Mouse (Mus musculus) liver, embryonic 12.5 days (tissue): ENCODE results near the gene Ogfrl1. TPM values are rescaled to one million over a fixed set of nuclear protein-coding genes. Genes with fewer than 3 reads are reported as not detected.

Source experiments
- ATAC-seq: fragments of 200-750 bp; cut with Nextera tagmentation; 2 replicates; pipeline ENCODE4 v1.8.0; 2017; ENCODE audit warnings: moderate number of reproducible peaks, mild to moderate bottlenecking, moderate library complexity
- H3K27ac ChIP-seq: fragments of 300-500 bp; sonication (generic); 2 replicates; pipeline ENCODE4 v1.5.1; 2016; ENCODE audit warnings: mild to moderate bottlenecking
- H3K27me3 ChIP-seq: fragments of 300-500 bp; sonication (generic); replicated peaks from 2 replicates; pipeline ENCODE4 v1.6.1; 2016; ENCODE audit warnings: mild to moderate bottlenecking, moderate library complexity
- H3K36me3 ChIP-seq: fragments of 300-500 bp; sonication (generic); 2 replicates; pipeline ENCODE4 v1.6.1; 2016; ENCODE audit warnings: mild to moderate bottlenecking, moderate library complexity
- H3K4me1 ChIP-seq: fragments of 300-500 bp; sonication (generic); 2 replicates; pipeline ENCODE4 v1.6.1; 2016
- H3K4me2 ChIP-seq: fragments of 300-500 bp; sonication (generic); 2 replicates; pipeline ENCODE4 v1.6.1; 2016; ENCODE audit warnings: mild to moderate bottlenecking, moderate library complexity
- H3K4me3 ChIP-seq: fragments of 300-500 bp; sonication (generic); 2 replicates; pipeline ENCODE4 v1.5.1; 2016; ENCODE audit warnings: mild to moderate bottlenecking, moderate library complexity
- H3K9ac ChIP-seq: fragments of 300-500 bp; sonication (generic); 2 replicates; pipeline ENCODE4 v1.6.1; 2016; ENCODE audit warnings: mild to moderate bottlenecking, moderate library complexity
- H3K9me3 ChIP-seq: fragments of 300-500 bp; sonication (generic); replicated peaks from 2 replicates; pipeline ENCODE4 v1.6.1; 2016; ENCODE audit warnings: mild to moderate bottlenecking, moderate library complexity
- WGBS: fragments of 180-500 bp; shearing (Covaris S2); methylation state at CpG from one replicate; pipeline ENCODE4 v1.1.7; 2016; ENCODE audit not compliant: insufficient replicate concordance; 5-methylcytosine and 5-hydroxymethylcytosine counted together
- polyA plus RNA-seq: library from polyadenylated mRNA; unstranded; fragments of >200 nt; fragmentation: Nextera tagmentation; extraction: Ambion mirVana; gene quantifications from 2 replicates; pipeline ENCODE4 v1.2.1, GENCODE M21; 2016

Gene Ogfrl1
- polyA plus RNA-seq, 1 experiment from 2014 or later: 21.3 TPM

- Histone ChIP-seq H3K4me1 (no peaks in the 10 kb centered on the region), H3K36me3 (no peaks in the 10 kb centered on the region), H3K27me3 (no peaks in the 10 kb centered on the region), H3K4me3 (no peak overlapping the region), H3K9ac (no peak overlapping the region), H3K4me2 (no peak overlapping the region), H3K9me3 (no peaks in the 10 kb centered on the region), H3K27ac (no peak overlapping the region)
- ATAC-seq: no peak
- WGBS: 55% methylated on average over 3 of the region's 3 CpGs
Measured at GRCm38 (mm10) chr1:23345633-23346032, 51.9 kb downstream of the Ogfrl1 start.

- Histone ChIP-seq H3K9me3 (no peaks in the 10 kb centered on the region), H3K9ac (no peak overlapping the region), H3K4me1 (no peaks in the 10 kb centered on the region), H3K36me3 (no peaks in the 10 kb centered on the region), H3K4me3 (no peak overlapping the region), H3K27me3 (no peaks in the 10 kb centered on the region), H3K27ac (no peak overlapping the region), H3K4me2 (no peak overlapping the region)
- no peak for ATAC-seq
- 63% methylated on average over 4 of the region's 4 CpGs for WGBS
Measured at GRCm38 (mm10) chr1:23342864-23343263, 54.7 kb downstream of the Ogfrl1 start.

GRCm38 (mm10) chr1:23342224-23342623 lies 55.3 kb downstream of the Ogfrl1 start:
- Histone ChIP-seq H3K9ac (no peak overlapping the region), H3K27me3 (no peaks in the 10 kb centered on the region), H3K27ac (no peak overlapping the region), H3K4me2 (no peak overlapping the region), H3K4me1 (peaks cover 2% of the 10 kb centered on the region; the same call in 1 of the 2 replicates), H3K9me3 (no peaks in the 10 kb centered on the region), H3K36me3 (no peaks in the 10 kb centered on the region), H3K4me3 (no peak overlapping the region)
- no peak for ATAC-seq
- WGBS: 63% methylated on average over 3 of the region's 3 CpGs

- H3K4me1 ChIP-seq: peaks cover 39% of the 10 kb centered on the region
- peak overlapping the region; percentile 65 for H3K9ac ChIP-seq
- H3K4me2 ChIP-seq: peak overlapping the region; percentile 69
- H3K27ac ChIP-seq: peak overlapping the region; percentile 92
- H3K9me3 ChIP-seq: no peaks in the 10 kb centered on the region
- H3K4me3 ChIP-seq: peak overlapping the region; percentile 23
- ATAC-seq: peak; percentile 96
- no peaks in the 10 kb centered on the region for H3K27me3 ChIP-seq
- H3K36me3 ChIP-seq: no peaks in the 10 kb centered on the region
- WGBS: 61% methylated on average over 13 of the region's 13 CpGs
Measured at GRCm38 (mm10) chr1:23335726-23336363, 61.7 kb downstream of the Ogfrl1 start.

- Histone ChIP-seq H3K4me2 (no peak overlapping the region), H3K27me3 (no peaks in the 10 kb centered on the region)
- 52% methylated on average over 4 of the region's 4 CpGs for WGBS
Measured at GRCm38 (mm10) chr1:23335050-23335449, 62.5 kb downstream of the Ogfrl1 start.

GRCm38 (mm10) chr1:23332192-23332591 lies 65.4 kb downstream of the Ogfrl1 start:
- no peak overlapping the region for H3K4me2 ChIP-seq
- no peak for ATAC-seq
- WGBS: 77% methylated on average over 4 of the region's 4 CpGs

More at GRCm38 (mm10) chr1:23335050-23335449, 62.5 kb downstream of the Ogfrl1 start:
- Histone ChIP-seq H3K36me3 (no peaks in the 10 kb centered on the region), H3K9ac (no peak overlapping the region), H3K9me3 (no peaks in the 10 kb centered on the region), H3K4me3 (no peak overlapping the region), H3K4me1 (peaks cover 39% of the 10 kb centered on the region), H3K27ac (peak overlapping the region; percentile 92)
- ATAC-seq: peak; percentile 68

GRCm38 (mm10) chr1:23325160-23325559 lies 72.4 kb downstream of the Ogfrl1 start:
- no peaks in the 10 kb centered on the region for H3K9me3 ChIP-seq
- no peak overlapping the region for H3K9ac ChIP-seq
- H3K27me3 ChIP-seq: 0 out of 2 replicates have a peak, but pooled peaks cover 6% of the 10 kb centered on the region
- WGBS: 73% methylated on average over 7 of the region's 7 CpGs
- H3K4me3 ChIP-seq: no peak overlapping the region
- 0 out of 2 replicates have a peak, but pooled peaks cover 5% of the 10 kb centered on the region for H3K4me1 ChIP-seq
- H3K4me2 ChIP-seq: no peak overlapping the region
- no peak for ATAC-seq
- H3K27ac ChIP-seq: no peak overlapping the region
- H3K36me3 ChIP-seq: no peaks in the 10 kb centered on the region

More at GRCm38 (mm10) chr1:23332192-23332591, 65.4 kb downstream of the Ogfrl1 start:
- Histone ChIP-seq H3K4me3 (no peak overlapping the region), H3K36me3 (no peaks in the 10 kb centered on the region), H3K27ac (no peak overlapping the region), H3K4me1 (peaks cover 37% of the 10 kb centered on the region), H3K9ac (no peak overlapping the region), H3K27me3 (no peaks in the 10 kb centered on the region), H3K9me3 (no peaks in the 10 kb centered on the region)

- 0 out of 2 replicates have a peak, but pooled peaks cover 5% of the 10 kb centered on the region for H3K4me1 ChIP-seq
- no peak overlapping the region for H3K27ac ChIP-seq
- no peak overlapping the region for H3K9ac ChIP-seq
- WGBS: 22% methylated on average over 5 of the region's 5 CpGs
- no peaks in the 10 kb centered on the region for H3K36me3 ChIP-seq
- no peaks in the 10 kb centered on the region for H3K9me3 ChIP-seq
- no peak for ATAC-seq
- H3K4me2 ChIP-seq: no peak overlapping the region
- no peak overlapping the region for H3K4me3 ChIP-seq
- 0 out of 2 replicates have a peak, but pooled peaks cover 6% of the 10 kb centered on the region for H3K27me3 ChIP-seq
Measured at GRCm38 (mm10) chr1:23324226-23324625, 73.3 kb downstream of the Ogfrl1 start.

- ATAC-seq: no peak
- Histone ChIP-seq H3K27ac (no peak overlapping the region), H3K9me3 (no peaks in the 10 kb centered on the region), H3K4me2 (no peak overlapping the region), H3K27me3 (0 out of 2 replicates have a peak, but pooled peaks cover 6% of the 10 kb centered on the region), H3K4me3 (no peak overlapping the region), H3K4me1 (0 out of 2 replicates have a peak, but pooled peaks cover 5% of the 10 kb centered on the region), H3K9ac (no peak overlapping the region), H3K36me3 (no peaks in the 10 kb centered on the region)
- WGBS: 68% methylated on average over 11 of the region's 11 CpGs
Measured at GRCm38 (mm10) chr1:23323286-23323685, 74.3 kb downstream of the Ogfrl1 start.

GRCm38 (mm10) chr1:23322208-23322607 lies 75.4 kb downstream of the Ogfrl1 start:
- ATAC-seq: no peak
- Histone ChIP-seq H3K4me1 (0 out of 2 replicates have a peak, but pooled peaks cover 5% of the 10 kb centered on the region), H3K9me3 (no peaks in the 10 kb centered on the region), H3K36me3 (no peaks in the 10 kb centered on the region), H3K9ac (no peak overlapping the region), H3K27me3 (0 out of 2 replicates have a peak, but pooled peaks cover 6% of the 10 kb centered on the region), H3K4me2 (no peak overlapping the region), H3K27ac (no peak overlapping the region), H3K4me3 (no peak overlapping the region)
- 69% methylated on average over 4 of the region's 4 CpGs for WGBS

- WGBS: 61% methylated on average over 10 of the region's 10 CpGs
- Histone ChIP-seq H3K27ac (no peak overlapping the region), H3K36me3 (no peaks in the 10 kb centered on the region), H3K27me3 (0 out of 2 replicates have a peak, but pooled peaks cover 6% of the 10 kb centered on the region), H3K4me3 (no peak overlapping the region), H3K9me3 (no peaks in the 10 kb centered on the region), H3K9ac (no peak overlapping the region), H3K4me1 (0 out of 2 replicates have a peak, but pooled peaks cover 5% of the 10 kb centered on the region), H3K4me2 (0 out of 2 replicates have a peak overlapping the region, but pooled peaks have one; percentile 10)
- ATAC-seq: no peak
Measured at GRCm38 (mm10) chr1:23321331-23321851, 76.2 kb downstream of the Ogfrl1 start.

GRCm38 (mm10) chr1:23320591-23321195 lies 76.9 kb downstream of the Ogfrl1 start:
- H3K9ac ChIP-seq: no peak overlapping the region
- H3K36me3 ChIP-seq: no peaks in the 10 kb centered on the region
- no peaks in the 10 kb centered on the region for H3K9me3 ChIP-seq
- no peak for ATAC-seq
- no peak overlapping the region for H3K27ac ChIP-seq
- 73% methylated on average over 7 of the region's 7 CpGs for WGBS
- no peak overlapping the region for H3K4me2 ChIP-seq
- H3K4me1 ChIP-seq: 0 out of 2 replicates have a peak, but pooled peaks cover 5% of the 10 kb centered on the region
- no peak overlapping the region for H3K4me3 ChIP-seq
- 0 out of 2 replicates have a peak, but pooled peaks cover 6% of the 10 kb centered on the region for H3K27me3 ChIP-seq
